7 mouse cellular contexts compared by ENCODE assay signal in the genomic region with DNA sequence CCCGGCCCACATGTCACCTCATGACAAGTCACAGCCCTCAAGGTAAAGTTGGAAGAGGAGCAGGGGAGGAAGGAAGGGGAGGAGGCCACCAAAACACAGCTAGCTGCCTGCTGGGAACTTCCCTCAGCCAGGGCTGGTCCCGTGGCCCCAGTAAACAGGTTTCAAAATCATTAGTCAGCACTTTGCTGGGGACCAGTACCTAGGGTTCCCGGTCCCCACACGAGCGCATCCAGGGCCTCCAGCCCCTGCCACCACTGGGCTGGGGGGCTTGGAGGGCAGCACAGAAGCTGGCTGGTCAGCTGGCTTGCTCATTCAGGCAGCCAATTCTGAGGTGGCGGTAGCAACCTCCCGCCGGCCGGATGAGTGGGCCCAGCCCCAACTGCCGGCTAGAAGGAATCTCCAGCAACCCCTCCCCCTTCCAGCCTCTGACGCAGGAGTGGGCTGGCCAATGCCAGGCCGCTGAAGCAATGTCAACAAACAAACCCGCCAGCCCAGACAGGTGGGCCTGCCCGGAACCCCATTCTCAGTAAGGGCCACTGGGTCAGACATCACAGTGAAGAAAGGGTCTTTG. TPM values are rescaled to one million over a fixed set of nuclear protein-coding genes. Genes with fewer than 3 reads are reported as not detected.
DNase-seq lines count a peak whose midpoint lies in the region; ATAC-seq and TF ChIP-seq lines count a peak whose summit lies in the region.

No protein-coding gene starts in this region.

- peaks cover 3% of the 10 kb centered on the region; the same call in 1 of the 2 replicates for H3K36me3 ChIP-seq in embryonic facial prominence, embryonic 11.5 days (replicated peaks; ENCODE audit: control insufficient read depth, insufficient read depth, low read depth, low read length)
- H3K36me3 ChIP-seq in limb, embryonic 11.5 days (ENCODE audit: control insufficient read depth, insufficient read depth, low read length), result peaks cover 2% of the 10 kb centered on the region; the same call in 1 of the 2 replicates
- H3K36me3 ChIP-seq in midbrain, embryonic 13.5 days, result peaks cover 20% of the 10 kb centered on the region
- H3K36me3 ChIP-seq in small intestine, adult 2 months (ENCODE audit: control insufficient read depth, insufficient read depth, low read length), result peaks cover 1% of the 10 kb centered on the region; the same call in 1 of the 2 replicates

- WGBS in embryonic facial prominence, embryonic 11.5 days, result 3% methylated on average over 14 of the region's 14 CpGs
- WGBS in limb, embryonic 11.5 days, result 3% methylated on average over 14 of the region's 14 CpGs
- 5% methylated on average over 14 of the region's 14 CpGs for WGBS in midbrain, embryonic 13.5 days
- WGBS in small intestine, adult 2 months, result 0% methylated on average over 14 of the region's 14 CpGs

- TF ChIP-seq CTCF in small intestine, adult 2 months (IDR thresholded peaks at IDR 0.05; ENCODE audit: extremely low read depth, insufficient read length, insufficient replicate concordance, low read depth, low read length), result no peak

- H3K27ac ChIP-seq in embryonic facial prominence, embryonic 11.5 days (replicated peaks; ENCODE audit: low read depth, low read length), result 0 out of 2 replicates have a peak overlapping the region, but pooled peaks have one; percentile 28
- no peak overlapping the region for H3K27ac ChIP-seq in limb, embryonic 11.5 days (replicated peaks; ENCODE audit: low read depth, low read length)
- H3K27ac ChIP-seq in midbrain, embryonic 13.5 days, result peak overlapping the region; percentile 9; the same call in 1 of the 2 replicates
- H3K27ac ChIP-seq in small intestine, adult 2 months (ENCODE audit: insufficient read depth, low read depth, low read length), result peak overlapping the region; percentile 29

- peak; percentile 85 for DNase-seq in adrenal gland, postnatal 25 days
- DNase-seq in embryonic facial prominence, embryonic 11.5 days (ENCODE audit: low spot score), result peak; percentile 88
- peak; percentile 99 for DNase-seq in heart, adult 11 months
- peak; percentile 93 for DNase-seq in kidney, adult 18-20 months
- DNase-seq in limb, embryonic 11.5 days (ENCODE audit: low spot score), result peak; percentile 86

- H3K27me3 ChIP-seq in embryonic facial prominence, embryonic 11.5 days (ENCODE audit: control insufficient read depth, insufficient read depth, low read length), result no peaks in the 10 kb centered on the region
- H3K27me3 ChIP-seq in limb, embryonic 11.5 days (ENCODE audit: control insufficient read depth, insufficient read depth, low read length), result no peaks in the 10 kb centered on the region
- H3K27me3 ChIP-seq in midbrain, embryonic 13.5 days, result no peaks in the 10 kb centered on the region
- H3K27me3 ChIP-seq in small intestine, adult 2 months (ENCODE audit: control insufficient read depth, insufficient read depth, low read length), result no peaks in the 10 kb centered on the region

- TF ChIP-seq POLR2A in small intestine, adult 2 months (IDR thresholded peaks at IDR 0.05; ENCODE audit: low read depth, low read length), result no peak

- H3K9ac ChIP-seq in embryonic facial prominence, embryonic 11.5 days (replicated peaks; ENCODE audit: low read length), result peak overlapping the region; percentile 97
- peak overlapping the region; percentile 55 for H3K9ac ChIP-seq in limb, embryonic 11.5 days (ENCODE audit: low read length)
- H3K9ac ChIP-seq in midbrain, embryonic 13.5 days (replicated peaks), result peak overlapping the region; percentile 98

- peaks cover 5% of the 10 kb centered on the region for H3K4me1 ChIP-seq in embryonic facial prominence, embryonic 11.5 days (ENCODE audit: control insufficient read depth, insufficient read depth, low read length)
- peaks cover 17% of the 10 kb centered on the region for H3K4me1 ChIP-seq in limb, embryonic 11.5 days (ENCODE audit: control insufficient read depth, insufficient read depth, low read length)
- peaks cover 51% of the 10 kb centered on the region for H3K4me1 ChIP-seq in midbrain, embryonic 13.5 days (replicated peaks)
- H3K4me1 ChIP-seq in small intestine, adult 2 months (ENCODE audit: control insufficient read depth, insufficient read depth, insufficient read length, low read length), result peaks cover 11% of the 10 kb centered on the region

- H3K9me3 ChIP-seq in embryonic facial prominence, embryonic 11.5 days (replicated peaks; ENCODE audit: control insufficient read depth, low read length), result no peaks in the 10 kb centered on the region
- H3K9me3 ChIP-seq in limb, embryonic 11.5 days (ENCODE audit: control insufficient read depth, low read length), result no peaks in the 10 kb centered on the region
- H3K9me3 ChIP-seq in midbrain, embryonic 13.5 days, result no peaks in the 10 kb centered on the region

- ATAC-seq in embryonic facial prominence, embryonic 11.5 days (replicated peaks; ENCODE audit: insufficient number of reproducible peaks, low FRiP score, low TSS enrichment, low read depth), result peak; percentile 56; the same call in 1 of the 2 replicates
- peak; percentile 48 for ATAC-seq in limb, embryonic 11.5 days (ENCODE audit: insufficient number of reproducible peaks, low FRiP score, low TSS enrichment, low read depth)
- ATAC-seq in midbrain, embryonic 13.5 days, result peak; percentile 55

- peak overlapping the region; percentile 96 for H3K4me3 ChIP-seq in embryonic facial prominence, embryonic 11.5 days (ENCODE audit: low read depth, low read length)
- H3K4me3 ChIP-seq in limb, embryonic 11.5 days (ENCODE audit: low read depth, low read length), result peak overlapping the region; percentile 88
- H3K4me3 ChIP-seq in midbrain, embryonic 13.5 days (replicated peaks), result peak overlapping the region; percentile 94
- H3K4me3 ChIP-seq in small intestine, adult 2 months (ENCODE audit: low read depth, low read length), result peak overlapping the region; percentile 75

- H3K4me2 ChIP-seq in embryonic facial prominence, embryonic 11.5 days (ENCODE audit: low read depth, low read length), result peak overlapping the region; percentile 86
- H3K4me2 ChIP-seq in limb, embryonic 11.5 days (ENCODE audit: low read depth, severe bottlenecking), result peak overlapping the region; percentile 99
- peak overlapping the region; percentile 98 for H3K4me2 ChIP-seq in midbrain, embryonic 13.5 days (replicated peaks)

RNA-seq across cellular contexts. Expression of gene Ulk1, which starts 1.8 kb away (rescaled TPM):
- total RNA-seq in adrenal gland, postnatal 25 days (2021), result 61.5 and 61.8 TPM in 2 replicates
- 27.4 and 29.2 TPM in 2 replicates for polyA plus RNA-seq in embryonic facial prominence, embryonic 11.5 days (2014; fragmentation: Nextera tagmentation; extraction: Ambion mirVana)
- 37.8 and 42.2 TPM in 2 replicates for polyA plus RNA-seq in limb, embryonic 11.5 days (2014; fragmentation: Nextera tagmentation; extraction: Ambion mirVana)
- polyA plus RNA-seq in midbrain, embryonic 13.5 days (2015; fragmentation: Nextera tagmentation; extraction: Ambion mirVana), result 33.0 and 36.2 TPM in 2 replicates
- polyA plus RNA-seq in small intestine, adult 2 months (2012; rRNA removed), result 20.0 and 34.6 TPM in 2 replicates

RNA-seq across cellular contexts. Expression of gene Pus1, which starts 27.7 kb away (rescaled TPM):
- 51.6 and 56.1 TPM in 2 replicates for total RNA-seq in adrenal gland, postnatal 25 days (2021)
- 16.3 and 18.0 TPM in 2 replicates for polyA plus RNA-seq in embryonic facial prominence, embryonic 11.5 days (2014; fragmentation: Nextera tagmentation; extraction: Ambion mirVana)
- 20.9 and 24.0 TPM in 2 replicates for polyA plus RNA-seq in limb, embryonic 11.5 days (2014; fragmentation: Nextera tagmentation; extraction: Ambion mirVana)
- 23.2 and 23.3 TPM in 2 replicates for polyA plus RNA-seq in midbrain, embryonic 13.5 days (2015; fragmentation: Nextera tagmentation; extraction: Ambion mirVana)
- polyA plus RNA-seq in small intestine, adult 2 months (2012; rRNA removed), result 12.9 and 22.2 TPM in 2 replicates

RNA-seq across cellular contexts. Expression of gene Hscb, which starts 31.4 kb away (rescaled TPM):
- total RNA-seq in adrenal gland, postnatal 25 days (2021), result 16.9 and 17.8 TPM in 2 replicates
- 27.1 and 28.7 TPM in 2 replicates for polyA plus RNA-seq in embryonic facial prominence, embryonic 11.5 days (2014; fragmentation: Nextera tagmentation; extraction: Ambion mirVana)
- polyA plus RNA-seq in limb, embryonic 11.5 days (2014; fragmentation: Nextera tagmentation; extraction: Ambion mirVana), result 25.8 and 27.8 TPM in 2 replicates
- polyA plus RNA-seq in midbrain, embryonic 13.5 days (2015; fragmentation: Nextera tagmentation; extraction: Ambion mirVana), result 10.8 and 11.1 TPM in 2 replicates
- 6.2 and 10.5 TPM in 2 replicates for polyA plus RNA-seq in small intestine, adult 2 months (2012; rRNA removed)

RNA-seq across cellular contexts. Expression of gene Chek2, which starts 31.6 kb away (rescaled TPM):
- 4.1 and 7.6 TPM in 2 replicates for total RNA-seq in adrenal gland, postnatal 25 days (2021)
- 24.7 and 25.5 TPM in 2 replicates for polyA plus RNA-seq in embryonic facial prominence, embryonic 11.5 days (2014; fragmentation: Nextera tagmentation; extraction: Ambion mirVana)
- 29.3 and 30.5 TPM in 2 replicates for polyA plus RNA-seq in limb, embryonic 11.5 days (2014; fragmentation: Nextera tagmentation; extraction: Ambion mirVana)
- polyA plus RNA-seq in midbrain, embryonic 13.5 days (2015; fragmentation: Nextera tagmentation; extraction: Ambion mirVana), result 12.5 and 13.8 TPM in 2 replicates
- 1.7 and 4.3 TPM in 2 replicates for polyA plus RNA-seq in small intestine, adult 2 months (2012; rRNA removed)

RNA-seq across cellular contexts. Expression of gene Ep400, which starts 37.6 kb away (rescaled TPM):
- 64.8 and 96.4 TPM in 2 replicates for total RNA-seq in adrenal gland, postnatal 25 days (2021)
- polyA plus RNA-seq in embryonic facial prominence, embryonic 11.5 days (2014; fragmentation: Nextera tagmentation; extraction: Ambion mirVana), result 31.5 and 36.1 TPM in 2 replicates
- 45.6 and 51.7 TPM in 2 replicates for polyA plus RNA-seq in limb, embryonic 11.5 days (2014; fragmentation: Nextera tagmentation; extraction: Ambion mirVana)
- 55.7 and 58.7 TPM in 2 replicates for polyA plus RNA-seq in midbrain, embryonic 13.5 days (2015; fragmentation: Nextera tagmentation; extraction: Ambion mirVana)
- polyA plus RNA-seq in small intestine, adult 2 months (2012; rRNA removed), result 21.8 and 45.0 TPM in 2 replicates
